Mouse (Mus musculus) olfactory bulb, adult 2 months (tissue): Measurements from ENCODE around the gene Cldn2. TPM values are rescaled to one million over a fixed set of nuclear protein-coding genes. Genes with fewer than 3 reads are reported as not detected.

Experiments
- H3K27ac ChIP-seq: fragments of 200-500 bp; 2 replicates; pipeline ENCODE4 v1.5.1; 2012; ENCODE audit warnings: low read depth, low read length; ENCODE audit not compliant: insufficient read depth
- H3K4me1 ChIP-seq: fragments of 200-500 bp; 2 replicates; pipeline ENCODE4 v1.6.1; 2012; ENCODE audit warnings: low read length; ENCODE audit not compliant: control insufficient read depth, insufficient read depth
- H3K4me3 ChIP-seq: fragments of 200-500 bp; 2 replicates; pipeline ENCODE4 v1.5.1; 2012; ENCODE audit warnings: mild to moderate bottlenecking, low read depth, low read length, moderate library complexity; ENCODE audit not compliant: insufficient read depth
- CTCF ChIP-seq: fragments of 200-500 bp; IDR thresholded peaks from 2 replicates; pipeline ENCODE4 v1.5.1; 2012; ENCODE audit warnings: low read depth, mild to moderate bottlenecking, low read length, moderate library complexity; ENCODE audit not compliant: insufficient read depth
- POLR2A ChIP-seq: fragments of 200-500 bp; IDR thresholded peaks from 2 replicates; pipeline ENCODE4 v1.6.1; 2012; ENCODE audit warnings: mild to moderate bottlenecking, low read depth, low read length, moderate library complexity; ENCODE audit not compliant: insufficient read depth
- WGBS: fragments of 180-500 bp; shearing (Covaris S2); methylation state at CpG from one replicate; pipeline ENCODE4 v1.1.7; 2018; 5-methylcytosine and 5-hydroxymethylcytosine counted together
- polyA plus RNA-seq: library from polyadenylated mRNA; stranded (reverse); fragments of >200 nt; gene quantifications from 2 replicates; pipeline ENCODE4 v1.2.4, GENCODE M21; 2012; ENCODE audit warnings: low replicate concordance; ENCODE audit not compliant: missing spikeins, insufficient read depth, insufficient read length

Gene Cldn2
- polyA plus RNA-seq, 1 experiment, result not detected

GRCm38 (mm10) chrX:139803028-139803427 lies 2.4 kb downstream of the Cldn2 start:
- WGBS, result 81% methylated on average over 2 of the region's 2 CpGs
- Histone ChIP-seq H3K4me3 (no peak overlapping the region), H3K4me1 (no peaks in the 10 kb centered on the region), H3K27ac (no peak overlapping the region)
- no peak for TF ChIP-seq CTCF
- no peak for TF ChIP-seq POLR2A

- Histone ChIP-seq H3K27ac (no peak overlapping the region), H3K4me1 (0 out of 2 replicates have a peak, but pooled peaks cover 2% of the 10 kb centered on the region), H3K4me3 (no peak overlapping the region)
- 98% methylated on average over 4 of the region's 4 CpGs for WGBS
- TF ChIP-seq POLR2A, result no peak
- TF ChIP-seq CTCF, result no peak
Measured at GRCm38 (mm10) chrX:139805918-139806317, 5.3 kb downstream of the Cldn2 start.

- WGBS, result 74% methylated on average over 2 of the region's 2 CpGs
- Histone ChIP-seq H3K27ac (no peak overlapping the region), H3K4me1 (0 out of 2 replicates have a peak, but pooled peaks cover 2% of the 10 kb centered on the region), H3K4me3 (no peak overlapping the region)
- TF ChIP-seq CTCF (no peak), POLR2A (no peak)
Measured at GRCm38 (mm10) chrX:139807391-139807790, 6.8 kb downstream of the Cldn2 start.

GRCm38 (mm10) chrX:139808085-139808484 lies 7.5 kb downstream of the Cldn2 start:
- H3K4me3 ChIP-seq, result no peak overlapping the region
- no peak overlapping the region for H3K27ac ChIP-seq
- TF ChIP-seq CTCF, result no peak
- no peak for TF ChIP-seq POLR2A
- H3K4me1 ChIP-seq, result 0 out of 2 replicates have a peak, but pooled peaks cover 2% of the 10 kb centered on the region
- WGBS, result 65% methylated on average over 4 of the region's 4 CpGs

- Histone ChIP-seq H3K27ac (no peak overlapping the region), H3K4me1 (0 out of 2 replicates have a peak, but pooled peaks cover 2% of the 10 kb centered on the region), H3K4me3 (no peak overlapping the region)
- WGBS, result 68% methylated on average over 10 of the region's 10 CpGs
- TF ChIP-seq POLR2A, result no peak
- TF ChIP-seq CTCF, result no peak
Measured at GRCm38 (mm10) chrX:139808501-139808900, 7.9 kb downstream of the Cldn2 start.

- Histone ChIP-seq H3K4me3 (no peak overlapping the region), H3K4me1 (0 out of 2 replicates have a peak, but pooled peaks cover 2% of the 10 kb centered on the region), H3K27ac (no peak overlapping the region)
- no peak for TF ChIP-seq POLR2A
- no peak for TF ChIP-seq CTCF
- WGBS, result 72% methylated on average over 3 of the region's 3 CpGs
Measured at GRCm38 (mm10) chrX:139812636-139813298, 12.1 kb downstream of the Cldn2 start.

- TF ChIP-seq POLR2A, result no peak
- no peak for TF ChIP-seq CTCF
- H3K4me3 ChIP-seq, result no peak overlapping the region
- H3K27ac ChIP-seq, result no peak overlapping the region
- 0 out of 2 replicates have a peak, but pooled peaks cover 2% of the 10 kb centered on the region for H3K4me1 ChIP-seq
- 79% methylated on average over 9 of the region's 9 CpGs for WGBS
Measured at GRCm38 (mm10) chrX:139813299-139814002, 12.8 kb downstream of the Cldn2 start.

GRCm38 (mm10) chrX:139814018-139814635 lies 13.5 kb downstream of the Cldn2 start:
- Histone ChIP-seq H3K27ac (no peak overlapping the region), H3K4me3 (no peak overlapping the region), H3K4me1 (no peaks in the 10 kb centered on the region)
- 94% methylated on average over 8 of the region's 8 CpGs for WGBS
- no peak for TF ChIP-seq POLR2A
- no peak for TF ChIP-seq CTCF

GRCm38 (mm10) chrX:139815201-139815600 lies 14.6 kb downstream of the Cldn2 start:
- 74% methylated on average over 5 of the region's 5 CpGs for WGBS
- H3K4me1 ChIP-seq, result no peaks in the 10 kb centered on the region
- H3K4me3 ChIP-seq, result no peak overlapping the region
- H3K27ac ChIP-seq, result no peak overlapping the region
- no peak for TF ChIP-seq CTCF
- TF ChIP-seq POLR2A, result no peak
